Mouse (Mus musculus): Measurements from ENCODE around the gene Mmp2. TPM values are rescaled to one million over a fixed set of nuclear protein-coding genes. Genes with fewer than 3 reads are reported as not detected.

Gene Mmp2
- polyA plus RNA-seq, 1 experiment, result 9.6 TPM

DNA sequence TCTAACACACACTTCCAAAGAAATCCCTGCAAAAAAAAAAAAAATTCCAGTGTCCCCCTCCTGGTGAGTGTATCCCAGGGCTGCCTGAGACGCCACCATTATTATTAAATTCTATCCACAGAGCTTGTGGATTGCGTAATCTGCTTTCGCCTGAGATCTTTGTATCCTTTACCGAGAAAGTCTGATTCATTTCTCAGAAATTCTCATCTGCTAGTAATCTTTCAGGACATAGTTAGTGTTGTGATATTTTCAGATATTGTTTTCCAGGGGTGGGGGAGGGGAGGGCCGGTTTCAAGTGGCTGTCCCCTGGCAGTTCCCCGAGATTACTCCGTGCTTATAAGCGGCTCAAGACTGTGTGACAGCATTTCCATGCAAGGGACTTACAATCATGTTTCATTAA, 25.9 kb upstream of the Mmp2 start:
- WGBS, result 71% methylated on average over 8 of the region's 8 CpGs
- H3K4me1 ChIP-seq (ENCODE audit: control insufficient read depth, insufficient read depth, low read length), result no peaks in the 10 kb centered on the region
- no peak overlapping the region for H3K4me3 ChIP-seq (replicated peaks; ENCODE audit: control insufficient read depth, low read depth, low read length)
- H3K27ac ChIP-seq (ENCODE audit: control insufficient read depth, insufficient read depth, low read depth, low read length, poor library complexity), result no peak overlapping the region
- TF ChIP-seq CTCF (IDR thresholded peaks at IDR 0.05; ENCODE audit: control insufficient read depth, insufficient read depth, low read length), result no peak

DNA sequence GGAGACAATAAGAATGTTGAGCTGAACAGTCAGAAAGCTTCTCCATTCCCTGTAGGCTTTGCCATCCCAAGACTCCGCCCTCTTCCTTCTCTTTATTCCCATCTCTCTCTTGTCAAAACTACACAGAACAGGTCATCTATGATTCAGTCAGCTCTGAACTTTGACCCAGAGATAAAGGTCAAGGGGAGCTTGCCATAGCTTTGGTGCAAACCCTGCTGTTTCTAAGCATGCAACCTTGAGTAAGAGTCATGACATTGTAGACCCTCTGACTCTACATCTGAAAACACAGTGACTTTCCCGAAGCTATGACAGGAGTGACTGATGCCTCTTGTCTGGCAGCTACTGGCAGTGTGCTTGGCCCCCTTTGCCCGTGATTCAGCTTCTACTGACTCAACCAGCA, 24.5 kb upstream of the Mmp2 start:
- 73% methylated on average over 3 of the region's 3 CpGs for WGBS
- H3K27ac ChIP-seq (ENCODE audit: control insufficient read depth, insufficient read depth, low read depth, low read length, poor library complexity), result no peak overlapping the region
- no peak for TF ChIP-seq POLR2A (IDR thresholded peaks at IDR 0.05; ENCODE audit: borderline replicate concordance, control insufficient read depth, low read depth, low read length)
- no peak for TF ChIP-seq CTCF (IDR thresholded peaks at IDR 0.05; ENCODE audit: control insufficient read depth, insufficient read depth, low read length)

DNA sequence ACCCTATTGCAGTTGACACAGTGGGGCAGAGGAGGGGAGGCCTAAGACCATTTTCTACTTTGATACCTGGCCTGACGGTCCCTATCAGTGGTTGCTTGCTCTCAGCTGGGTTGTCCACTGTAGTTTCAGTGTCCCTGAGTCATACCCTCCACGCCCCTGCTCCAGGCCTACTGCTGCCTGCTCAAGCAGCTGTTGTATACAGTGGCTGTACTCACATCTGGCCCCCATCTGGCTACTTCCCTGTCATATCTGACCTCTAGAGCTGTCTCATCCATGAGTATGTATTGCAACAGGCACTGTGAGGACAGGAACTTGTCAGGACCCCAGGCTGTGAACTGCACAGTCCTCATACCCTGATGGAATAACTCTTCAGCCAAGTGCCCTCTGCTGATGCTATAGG, 14.3 kb upstream of the Mmp2 start:
- 70% methylated on average over 2 of the region's 2 CpGs for WGBS
- Histone ChIP-seq H3K4me3 (replicated peaks; ENCODE audit: control insufficient read depth, low read depth, low read length) (no peak overlapping the region), H3K27ac (ENCODE audit: control insufficient read depth, insufficient read depth, low read depth, low read length, poor library complexity) (no peak overlapping the region), H3K4me1 (ENCODE audit: control insufficient read depth, insufficient read depth, low read length) (no peaks in the 10 kb centered on the region; the same call in 1 of the 2 replicates)
- TF ChIP-seq CTCF (IDR thresholded peaks at IDR 0.05; ENCODE audit: control insufficient read depth, insufficient read depth, low read length) (no peak), POLR2A (IDR thresholded peaks at IDR 0.05; ENCODE audit: borderline replicate concordance, control insufficient read depth, low read depth, low read length) (no peak)

More for the DNA sequence above, 24.5 kb upstream of the Mmp2 start:
- Histone ChIP-seq H3K4me3 (replicated peaks; ENCODE audit: control insufficient read depth, low read depth, low read length) (no peak overlapping the region), H3K4me1 (ENCODE audit: control insufficient read depth, insufficient read depth, low read length) (no peaks in the 10 kb centered on the region)

DNA sequence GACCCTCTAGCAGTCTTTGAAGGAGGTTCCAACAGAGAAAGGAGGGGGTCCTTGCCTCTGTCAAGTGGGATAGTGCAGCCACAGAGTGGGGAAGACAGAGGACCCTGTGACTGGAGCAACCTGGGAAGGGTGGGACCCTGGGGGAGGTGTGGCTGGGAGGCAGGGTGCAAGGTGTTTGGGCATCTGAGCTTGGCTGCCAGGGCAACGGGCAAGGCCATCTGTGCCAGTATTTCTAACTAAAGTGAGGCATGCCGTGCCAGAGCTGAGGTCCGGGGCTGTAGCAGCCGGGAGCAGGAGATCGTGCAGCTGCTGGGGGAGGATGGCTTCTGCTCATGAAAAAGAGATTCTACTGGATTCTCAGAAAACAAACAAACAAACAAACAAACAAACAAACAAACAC, 11.4 kb upstream of the Mmp2 start:
- 79% methylated on average over 5 of the region's 5 CpGs for WGBS
- no peak for TF ChIP-seq POLR2A (IDR thresholded peaks at IDR 0.05; ENCODE audit: borderline replicate concordance, control insufficient read depth, low read depth, low read length)
- no peak for TF ChIP-seq CTCF (IDR thresholded peaks at IDR 0.05; ENCODE audit: control insufficient read depth, insufficient read depth, low read length)
- no peak overlapping the region for H3K27ac ChIP-seq (ENCODE audit: control insufficient read depth, insufficient read depth, low read depth, low read length, poor library complexity)

DNA sequence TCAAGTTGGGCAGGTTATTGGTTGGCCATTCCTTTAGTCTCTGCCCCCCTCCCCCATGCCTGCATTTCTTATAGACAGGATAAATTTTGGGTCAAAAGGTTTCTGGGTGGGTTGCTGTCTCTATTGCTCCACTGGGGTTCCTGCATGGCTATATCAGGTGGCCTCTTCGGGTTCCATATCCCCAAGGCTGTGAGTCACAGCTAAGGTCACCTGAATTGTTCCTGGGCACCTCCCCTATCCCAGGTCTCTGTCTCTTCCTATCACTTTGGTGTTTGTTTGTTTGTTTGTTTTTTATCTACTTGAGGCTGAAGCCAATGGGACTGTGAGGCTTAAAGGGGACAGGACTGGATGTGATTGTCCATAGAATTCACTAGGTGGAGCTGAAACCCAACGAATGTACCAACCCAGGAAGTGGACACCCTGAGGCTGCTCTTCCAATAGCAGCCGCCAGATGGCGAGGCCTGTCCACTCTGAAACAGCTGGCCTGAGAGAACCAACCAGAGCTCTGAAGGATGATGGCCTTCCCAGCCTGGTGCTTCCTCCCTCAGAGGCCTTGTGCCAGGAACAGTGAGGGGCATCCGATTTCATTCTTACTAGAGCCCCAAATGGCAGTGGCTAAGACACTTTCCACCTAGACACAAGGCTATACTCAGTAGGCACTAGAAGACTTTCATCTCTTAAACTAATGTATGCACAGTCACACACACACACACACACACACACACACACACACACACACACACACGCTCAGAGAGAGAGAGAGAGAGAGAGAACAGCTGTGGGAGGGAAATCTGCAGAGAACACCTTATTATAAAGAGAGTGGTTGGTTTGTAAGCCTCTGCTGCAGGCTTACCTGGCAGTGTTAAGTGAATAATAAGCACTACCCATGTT, 8.9 kb upstream of the Mmp2 start:
- WGBS, result 19% methylated on average over 6 of the region's 6 CpGs
- TF ChIP-seq CTCF (IDR thresholded peaks at IDR 0.05; ENCODE audit: control insufficient read depth, insufficient read depth, low read length), result peak; percentile 99
- no peak for TF ChIP-seq POLR2A (IDR thresholded peaks at IDR 0.05; ENCODE audit: borderline replicate concordance, control insufficient read depth, low read depth, low read length)
- no peak overlapping the region for H3K27ac ChIP-seq (ENCODE audit: control insufficient read depth, insufficient read depth, low read depth, low read length, poor library complexity)
- no peak overlapping the region for H3K4me3 ChIP-seq (replicated peaks; ENCODE audit: control insufficient read depth, low read depth, low read length)
- H3K4me1 ChIP-seq (ENCODE audit: control insufficient read depth, insufficient read depth, low read length), result no peaks in the 10 kb centered on the region; the same call in 1 of the 2 replicates

More for the DNA sequence above, 11.4 kb upstream of the Mmp2 start:
- H3K4me3 ChIP-seq (replicated peaks; ENCODE audit: control insufficient read depth, low read depth, low read length), result no peak overlapping the region
- no peaks in the 10 kb centered on the region; the same call in 1 of the 2 replicates for H3K4me1 ChIP-seq (ENCODE audit: control insufficient read depth, insufficient read depth, low read length)

DNA sequence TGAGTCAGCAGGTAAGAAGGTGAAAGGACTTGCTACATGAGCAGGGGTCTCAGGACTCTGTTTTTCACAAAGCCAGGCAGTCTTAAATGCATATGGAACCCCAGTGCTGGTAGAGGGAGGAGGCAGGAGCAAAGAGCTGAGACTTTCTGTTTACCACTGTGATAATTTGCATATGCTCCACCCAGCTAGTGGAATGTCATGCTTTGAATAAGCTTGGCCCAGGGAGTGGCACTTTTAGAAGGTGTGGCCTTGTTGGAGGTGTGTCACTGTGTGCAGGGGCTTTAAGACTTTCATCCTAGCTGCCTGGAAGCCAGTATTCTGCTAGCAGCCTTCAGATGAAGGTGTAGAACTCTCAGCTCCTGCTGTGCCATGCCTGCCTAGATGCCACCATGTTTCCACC, 5.9 kb upstream of the Mmp2 start:
- Histone ChIP-seq H3K27ac (ENCODE audit: control insufficient read depth, insufficient read depth, low read depth, low read length, poor library complexity) (no peak overlapping the region), H3K4me3 (replicated peaks; ENCODE audit: control insufficient read depth, low read depth, low read length) (no peak overlapping the region), H3K4me1 (ENCODE audit: control insufficient read depth, insufficient read depth, low read length) (no peaks in the 10 kb centered on the region; the same call in 1 of the 2 replicates)
- TF ChIP-seq POLR2A (IDR thresholded peaks at IDR 0.05; ENCODE audit: borderline replicate concordance, control insufficient read depth, low read depth, low read length) (no peak), CTCF (IDR thresholded peaks at IDR 0.05; ENCODE audit: control insufficient read depth, insufficient read depth, low read length) (no peak)

DNA sequence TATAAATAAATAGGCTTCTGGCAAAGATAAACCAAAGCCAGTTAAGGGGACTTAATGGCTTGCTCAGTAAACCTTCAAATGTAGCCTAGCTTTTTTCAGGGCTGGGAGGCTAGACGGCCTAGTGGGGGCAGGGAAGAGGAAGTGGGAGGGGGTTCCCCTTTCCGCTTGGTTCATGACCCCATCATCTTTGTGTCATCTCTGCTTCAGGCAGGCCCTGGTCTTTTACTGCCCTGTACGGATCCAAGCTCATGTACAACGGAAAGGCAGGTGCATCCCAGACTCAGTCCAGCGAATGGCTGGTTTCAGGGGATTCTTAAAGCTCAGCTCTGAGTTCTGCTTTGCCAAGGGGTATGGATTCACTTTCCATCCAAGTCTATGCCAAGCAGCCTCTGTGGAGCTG, 4.7 kb upstream of the Mmp2 start:
- H3K27ac ChIP-seq (ENCODE audit: control insufficient read depth, insufficient read depth, low read depth, low read length, poor library complexity), result no peak overlapping the region
- H3K4me1 ChIP-seq (ENCODE audit: control insufficient read depth, insufficient read depth, low read length), result no peaks in the 10 kb centered on the region; the same call in 1 of the 2 replicates
- no peak overlapping the region for H3K4me3 ChIP-seq (replicated peaks; ENCODE audit: control insufficient read depth, low read depth, low read length)
- TF ChIP-seq CTCF (IDR thresholded peaks at IDR 0.05; ENCODE audit: control insufficient read depth, insufficient read depth, low read length), result no peak
- no peak for TF ChIP-seq POLR2A (IDR thresholded peaks at IDR 0.05; ENCODE audit: borderline replicate concordance, control insufficient read depth, low read depth, low read length)
- WGBS, result 23% methylated on average over 5 of the region's 5 CpGs

DNA sequence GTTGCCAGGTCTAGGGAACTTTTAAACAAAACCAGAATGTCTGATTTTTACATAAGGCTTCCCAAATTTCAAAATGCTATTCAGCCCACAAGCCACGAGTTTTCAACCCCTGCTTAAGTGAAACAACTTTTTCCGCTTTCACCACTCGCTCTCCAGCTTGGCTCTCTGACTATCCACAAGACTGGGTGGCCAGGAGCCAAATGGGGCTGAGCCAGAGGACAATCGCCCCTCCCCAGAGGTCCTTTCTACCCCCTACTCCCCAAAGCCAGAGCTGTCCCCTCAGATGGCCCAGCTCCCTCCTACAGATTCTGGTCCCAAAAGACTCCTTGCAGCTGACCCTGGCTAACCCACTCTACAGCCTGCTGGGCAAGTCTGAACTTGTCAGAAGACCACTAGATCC, 1.1 kb upstream of the Mmp2 start:
- 37% methylated on average over 4 of the region's 4 CpGs for WGBS
- no peak for TF ChIP-seq CTCF (IDR thresholded peaks at IDR 0.05; ENCODE audit: control insufficient read depth, insufficient read depth, low read length)
- no peak for TF ChIP-seq POLR2A (IDR thresholded peaks at IDR 0.05; ENCODE audit: borderline replicate concordance, control insufficient read depth, low read depth, low read length)
- H3K27ac ChIP-seq (ENCODE audit: control insufficient read depth, insufficient read depth, low read depth, low read length, poor library complexity), result no peak overlapping the region
- no peaks in the 10 kb centered on the region; the same call in 1 of the 2 replicates for H3K4me1 ChIP-seq (ENCODE audit: control insufficient read depth, insufficient read depth, low read length)
- no peak overlapping the region for H3K4me3 ChIP-seq (replicated peaks; ENCODE audit: control insufficient read depth, low read depth, low read length)

Measured in bone marrow, adult 2 months (tissue).